In the genomic region with DNA sequence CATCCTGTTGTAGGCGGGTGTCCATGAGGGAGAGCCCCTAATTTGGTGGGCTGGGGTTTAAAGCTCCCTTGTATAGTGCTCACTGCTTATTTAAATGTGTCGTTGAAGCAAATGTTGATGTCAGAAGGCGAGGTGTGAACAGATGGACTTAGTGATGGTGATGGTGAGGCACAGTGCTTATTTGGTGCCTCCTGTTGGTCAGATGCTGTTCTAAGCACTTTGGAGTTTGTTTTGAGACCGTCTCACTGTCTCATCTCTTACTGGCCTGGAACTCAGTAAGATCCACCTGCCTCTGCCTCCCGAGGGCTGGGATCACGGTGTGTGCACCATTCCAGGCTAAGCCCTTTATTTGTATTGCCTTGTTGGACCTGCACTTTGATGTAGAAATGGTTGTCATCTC, we compare ENCODE assay signal across 27 mouse cellular contexts. TPM values are rescaled to one million over a fixed set of nuclear protein-coding genes. Genes with fewer than 3 reads are reported as not detected.
DNase-seq lines count a peak whose midpoint lies in the region; ATAC-seq and TF ChIP-seq lines count a peak whose summit lies in the region.
"Had no signal": no experiment of that assay in that cellular context is flagged by ENCODE, and none has a peak within 500 bp of the region (broad histone marks: within the 10 kb centered on the region; RNA-seq: fewer than 3 reads in every experiment).

No protein-coding gene starts in this region.

- 60% methylated on average over 6 of the region's 6 CpGs for WGBS in heart, adult 2 months
- 71% methylated on average over 6 of the region's 6 CpGs for WGBS in heart, embryonic 11.5 days (ENCODE audit: insufficient replicate concordance)
- WGBS in liver, adult 2 months: 60% methylated on average over 6 of the region's 6 CpGs
- 68% methylated on average over 6 of the region's 6 CpGs for WGBS in liver, embryonic 12.5 days (ENCODE audit: insufficient replicate concordance)
- WGBS in stomach, postnatal 0 days: 83% methylated on average over 6 of the region's 6 CpGs

- peaks cover 3% of the 10 kb centered on the region; the same call in 1 of the 2 replicates for H3K36me3 ChIP-seq in heart, adult 2 months (ENCODE audit: control insufficient read depth, insufficient read depth, low read length)
- H3K36me3 ChIP-seq in heart, embryonic 11.5 days (ENCODE audit: control insufficient read depth, insufficient read depth, low read length): no peaks in the 10 kb centered on the region
- 0 out of 2 replicates have a peak, but pooled peaks cover 1% of the 10 kb centered on the region for H3K36me3 ChIP-seq in liver, adult 2 months (ENCODE audit: control insufficient read depth, insufficient read depth, low read length)
- H3K36me3 ChIP-seq in liver, embryonic 12.5 days: no peaks in the 10 kb centered on the region
- H3K36me3 ChIP-seq in CH12.LX (replicated peaks in 1 of 2; ENCODE audit: control insufficient read depth in 1 of 2, insufficient read depth in 1 of 2, low read length in 1 of 2): no peaks in the 10 kb centered on the region
- H3K36me3 ChIP-seq in stomach, postnatal 0 days (ENCODE audit: control insufficient read depth, insufficient read depth, low read length): no peaks in the 10 kb centered on the region
- H3K36me3 ChIP-seq: heart, embryonic 13.5 days; limb, embryonic 12.5 days; midbrain, embryonic 13.5 days; neural tube, embryonic 13.5 days had no signal

- no peaks in the 10 kb centered on the region for H3K9me3 ChIP-seq in heart, embryonic 11.5 days (replicated peaks; ENCODE audit: control insufficient read depth, low read length)
- no peaks in the 10 kb centered on the region for H3K9me3 ChIP-seq in liver, embryonic 12.5 days (replicated peaks)
- H3K9me3 ChIP-seq in CH12.LX (replicated peaks; ENCODE audit: low read length): no peaks in the 10 kb centered on the region
- no peaks in the 10 kb centered on the region for H3K9me3 ChIP-seq in stomach, postnatal 0 days (ENCODE audit: control insufficient read depth, low read length)
- H3K9me3 ChIP-seq: heart, embryonic 13.5 days; limb, embryonic 12.5 days; midbrain, embryonic 13.5 days; neural tube, embryonic 13.5 days had no signal

- TF ChIP-seq RAD21 in CH12.LX (IDR thresholded peaks at IDR 0.05; ENCODE audit: low read depth, low read length): peak; percentile 49

- dilution Hi-C loops in CH12.LX (cut with MboI; ENCODE audit: extremely low pct_ligation_motif_present, extremely low pct_unique_long_range_greater_than_20kb, low sequenced_read_pairs): no loop called here

- no peak overlapping the region for H3K4me3 ChIP-seq in heart, adult 2 months
- no peak overlapping the region for H3K4me3 ChIP-seq in heart, embryonic 11.5 days (ENCODE audit: low read depth, low read length)
- no peak overlapping the region for H3K4me3 ChIP-seq in liver, adult 2 months (ENCODE audit: insufficient read depth, low read depth, low read length)
- H3K4me3 ChIP-seq in liver, embryonic 12.5 days: no peak overlapping the region
- H3K4me3 ChIP-seq in CH12.LX (replicated peaks in 1 of 3; ENCODE audit: low read depth in 2 of 3, low read length in 2 of 3, poor library complexity in 1 of 3): no peak overlapping the region
- H3K4me3 ChIP-seq in stomach, postnatal 0 days (ENCODE audit: low read depth, low read length): no peak overlapping the region
- H3K4me3 ChIP-seq: erythroblast, embryonic 14.5 days; heart, embryonic 13.5 days; limb, embryonic 12.5 days; midbrain, embryonic 13.5 days; neural tube, embryonic 13.5 days had no signal

- in situ Hi-C loops in CH12.LX (cut with MboI; ENCODE audit: low pct_ligation_motif_present, low pct_unique_long_range_greater_than_20kb, low sequenced_read_pairs): no loop called here

- 0 out of 2 replicates have a peak, but pooled peaks have one; percentile 14 for TF ChIP-seq EP300 in heart, adult 2 months (IDR thresholded peaks at IDR 0.05; ENCODE audit: insufficient read depth, low read depth, low read length)
- TF ChIP-seq EP300 in CH12.LX (IDR thresholded peaks at IDR 0.05; ENCODE audit: low read length): no peak
- TF ChIP-seq EP300 in stomach, postnatal 0 days (optimal IDR thresholded peaks at IDR 0.05): no peak

- H3K27me3 ChIP-seq in heart, adult 2 months (ENCODE audit: control insufficient read depth, insufficient read depth, low read length): no peaks in the 10 kb centered on the region
- H3K27me3 ChIP-seq in heart, embryonic 11.5 days (ENCODE audit: control insufficient read depth, insufficient read depth, low read length): no peaks in the 10 kb centered on the region
- H3K27me3 ChIP-seq in liver, adult 2 months (ENCODE audit: control insufficient read depth, insufficient read depth, low read length): no peaks in the 10 kb centered on the region
- H3K27me3 ChIP-seq in liver, embryonic 12.5 days (replicated peaks): no peaks in the 10 kb centered on the region
- no peaks in the 10 kb centered on the region for H3K27me3 ChIP-seq in CH12.LX (replicated peaks)
- H3K27me3 ChIP-seq in stomach, postnatal 0 days (ENCODE audit: control insufficient read depth, insufficient read depth, low read length): no peaks in the 10 kb centered on the region
- H3K27me3 ChIP-seq: heart, embryonic 13.5 days; limb, embryonic 12.5 days; midbrain, embryonic 13.5 days; neural tube, embryonic 13.5 days had no signal

- peak; percentile 41 for TF ChIP-seq CTCF in heart, adult 2 months (IDR thresholded peaks at IDR 0.05)
- TF ChIP-seq CTCF in liver, adult 2 months (IDR thresholded peaks at IDR 0.05; ENCODE audit: low read depth, low read length): 0 out of 2 replicates have a peak, but pooled peaks have one; percentile 11
- peak in 1 of 2 experiments; percentile 57; a peak in 3 of 4 replicates for TF ChIP-seq CTCF in CH12.LX (conservative IDR thresholded peaks at IDR 0.05 in 1 of 2, IDR thresholded peaks at IDR 0.05 in 1 of 2; ENCODE audit: low read depth in 2 of 2, low read length in 2 of 2)
- peak; percentile 40 for TF ChIP-seq CTCF in stomach, postnatal 0 days (IDR thresholded peaks at IDR 0.05; ENCODE audit: low read depth)

- no peak overlapping the region for H3K4me2 ChIP-seq in heart, embryonic 11.5 days
- no peak overlapping the region for H3K4me2 ChIP-seq in liver, embryonic 12.5 days
- no peak overlapping the region for H3K4me2 ChIP-seq in CH12.LX (ENCODE audit: insufficient read depth, low read depth, poor library complexity, severe bottlenecking)
- no peak overlapping the region for H3K4me2 ChIP-seq in stomach, postnatal 0 days (replicated peaks; ENCODE audit: low read depth)
- H3K4me2 ChIP-seq: heart, embryonic 13.5 days; hindbrain, embryonic 14.5 days; limb, embryonic 12.5 days; midbrain, embryonic 13.5 days; neural tube, embryonic 13.5 days had no signal

- H3K27ac ChIP-seq in heart, adult 2 months: no peak overlapping the region
- H3K27ac ChIP-seq in heart, embryonic 11.5 days (ENCODE audit: low read depth, low read length): no peak overlapping the region
- no peak overlapping the region for H3K27ac ChIP-seq in liver, adult 2 months (replicated peaks; ENCODE audit: insufficient read depth, low read depth, low read length)
- no peak overlapping the region for H3K27ac ChIP-seq in liver, embryonic 12.5 days
- no peak overlapping the region for H3K27ac ChIP-seq in CH12.LX (ENCODE audit: insufficient read depth, low read depth)
- no peak overlapping the region for H3K27ac ChIP-seq in stomach, postnatal 0 days (replicated peaks)
- H3K27ac ChIP-seq: heart, embryonic 13.5 days; hindbrain, embryonic 14.5 days; limb, embryonic 12.5 days; macrophage; midbrain, embryonic 13.5 days; neural tube, embryonic 13.5 days had no signal

- DNase-seq in heart, adult 2 months: no peak
- no peak for DNase-seq in liver, adult 2 months (ENCODE audit: extremely low read depth, low read depth, low spot score)
- no peak for DNase-seq in CH12.LX (ENCODE audit: extremely low read depth)
- no peak for DNase-seq in stomach, postnatal 0 days (ENCODE audit: low spot score)
- DNase-seq in cerebellum, adult 9-10 months: no peak
- DNase-seq: adrenal gland, postnatal 25 days; B cell, adult 2 months; cerebellum, adult 18-20 months; cerebellum, postnatal 14 days; gastrocnemius, postnatal 25 days; heart, adult 18-20 months; heart, postnatal 10 days; kidney, adult 18-20 months; kidney, postnatal 4 days; layer of hippocampus, adult 9-11 months; lung, postnatal 10 days; thymus, postnatal 4 days had no signal

- peaks cover 16% of the 10 kb centered on the region for H3K4me1 ChIP-seq in heart, adult 2 months (ENCODE audit: control insufficient read depth, insufficient read depth, low read length)
- H3K4me1 ChIP-seq in heart, embryonic 11.5 days (ENCODE audit: control insufficient read depth, insufficient read depth, low read length): peaks cover 7% of the 10 kb centered on the region
- peaks cover 19% of the 10 kb centered on the region for H3K4me1 ChIP-seq in liver, adult 2 months (ENCODE audit: control insufficient read depth, insufficient read depth, low read length)
- H3K4me1 ChIP-seq in liver, embryonic 12.5 days: peaks cover 3% of the 10 kb centered on the region; the same call in 1 of the 2 replicates
- H3K4me1 ChIP-seq in CH12.LX (ENCODE audit: control insufficient read depth in 1 of 2, insufficient read depth in 2 of 2): peaks cover 7 to 26% of the 10 kb centered on the region in 2 experiments
- no peaks in the 10 kb centered on the region; the same call in 1 of the 2 replicates for H3K4me1 ChIP-seq in stomach, postnatal 0 days (replicated peaks; ENCODE audit: control insufficient read depth, insufficient read depth)

- intact Hi-C loops in heart, adult 2 months (cut with DNase I): loop anchor here (5.0 kb wide), 1 partner anchor 43 kb away; the partner anchor contains the start of gene Usf1

- TF ChIP-seq POLR2A in heart, adult 2 months (IDR thresholded peaks at IDR 0.05; ENCODE audit: insufficient read depth, low read depth, low read length): no peak
- TF ChIP-seq POLR2A in liver, adult 2 months (IDR thresholded peaks at IDR 0.05; ENCODE audit: extremely low read depth, insufficient read depth, low read length): no peak
- TF ChIP-seq POLR2A in CH12.LX (IDR thresholded peaks at IDR 0.05; ENCODE audit: low read depth, low read length): no peak

- peaks cover 4% of the 10 kb centered on the region for H3K79me2 ChIP-seq in heart, adult 2 months (replicated peaks; ENCODE audit: control insufficient read depth, insufficient read depth, low read length)
- peaks cover 45% of the 10 kb centered on the region for H3K79me2 ChIP-seq in liver, adult 2 months (ENCODE audit: control insufficient read depth, insufficient read depth, low read length)
- no peaks in the 10 kb centered on the region for H3K79me2 ChIP-seq in CH12.LX (replicated peaks; ENCODE audit: control insufficient read depth, extremely low read depth, insufficient read depth, poor library complexity, severe bottlenecking)

- ATAC-seq in heart, embryonic 11.5 days (replicated peaks; ENCODE audit: insufficient number of reproducible peaks, low FRiP score, low TSS enrichment): no peak
- no peak for ATAC-seq in liver, embryonic 12.5 days
- no peak for ATAC-seq in stomach, postnatal 0 days (ENCODE audit: low FRiP score, low TSS enrichment)
- ATAC-seq: midbrain, embryonic 13.5 days had no signal

- H3K9ac ChIP-seq in heart, adult 2 months (ENCODE audit: low read depth, low read length): no peak overlapping the region
- H3K9ac ChIP-seq in heart, embryonic 11.5 days (ENCODE audit: low read depth, low read length): no peak overlapping the region
- no peak overlapping the region for H3K9ac ChIP-seq in liver, adult 2 months (ENCODE audit: low read depth, low read length)
- H3K9ac ChIP-seq in liver, embryonic 12.5 days: no peak overlapping the region
- H3K9ac ChIP-seq in CH12.LX (ENCODE audit: insufficient read depth, low read depth): no peak overlapping the region
- H3K9ac ChIP-seq in stomach, postnatal 0 days (ENCODE audit: low read length): no peak overlapping the region
- H3K9ac ChIP-seq: heart, embryonic 13.5 days; hindbrain, embryonic 14.5 days; limb, embryonic 12.5 days; midbrain, embryonic 13.5 days; neural tube, embryonic 13.5 days had no signal

RNA-seq across cellular contexts. Expression of gene F11r, which starts 17.6 kb away (rescaled TPM):
- total RNA-seq in heart, adult 2 months (2021): 10 to 100 TPM; 32.9 to 36.1 TPM
- polyA plus RNA-seq in heart, adult 2 months (2012; rRNA removed): 47.5 and 58.3 TPM in 2 replicates
- polyA plus RNA-seq in heart, embryonic 11.5 days (2014; fragmentation: Nextera tagmentation; extraction: Ambion mirVana): 64.1 and 65.7 TPM in 2 replicates
- total RNA-seq in liver, adult 2 months (2014; rRNA removed): 39.1 and 56.8 TPM in 2 replicates
- 47.7 and 60.4 TPM in 2 replicates for polyA plus RNA-seq in liver, adult 2 months (2012; rRNA removed)
- 28.2 and 28.9 TPM in 2 replicates for polyA plus RNA-seq in liver, embryonic 12.5 days (2016; fragmentation: Nextera tagmentation; extraction: Ambion mirVana)
- 1.6 and 1.8 TPM in 2 replicates for total RNA-seq in CH12.LX (2012; rRNA removed)
- 0.74 and 1.3 TPM in 2 replicates for total RNA-seq in CH12.LX (2014; rRNA removed)
- polyA plus RNA-seq in CH12.LX (2012; ENCODE audit: insufficient read length, low read depth): 1.3 and 1.4 TPM in 2 replicates
- 95.8 and 113 TPM in 2 replicates for polyA plus RNA-seq in stomach, postnatal 0 days (2015; fragmentation: Nextera tagmentation; extraction: Ambion mirVana)
- polyA plus RNA-seq: erythroblast, embryonic 14.5 days had no signal

RNA-seq across cellular contexts. Expression of gene Tstd1, which starts 36.3 kb away (rescaled TPM):
- 1 to 10 TPM; 1.3 to 1.8 TPM for total RNA-seq in heart, adult 2 months (2021)
- polyA plus RNA-seq in heart, adult 2 months (2012; rRNA removed): 2.2 and 3.1 TPM in 2 replicates
- 0.45 and 1.7 TPM in 2 replicates for polyA plus RNA-seq in heart, embryonic 11.5 days (2014; fragmentation: Nextera tagmentation; extraction: Ambion mirVana)
- 26.6 and 27.8 TPM in 2 replicates for total RNA-seq in liver, adult 2 months (2014; rRNA removed)
- 50.6 and 57.2 TPM in 2 replicates for polyA plus RNA-seq in liver, adult 2 months (2012; rRNA removed)
- 3.1 TPM in 2 replicates for polyA plus RNA-seq in liver, embryonic 12.5 days (2016; fragmentation: Nextera tagmentation; extraction: Ambion mirVana)
- total RNA-seq in CH12.LX (2012; rRNA removed) (2.5 and 2.6 TPM in 2 replicates), CH12.LX (2014; rRNA removed) (1.2 and 1.4 TPM in 2 replicates)
- 3.5 and 4.4 TPM in 2 replicates for polyA plus RNA-seq in CH12.LX (2012; ENCODE audit: insufficient read length, low read depth)
- polyA plus RNA-seq in stomach, postnatal 0 days (2015; fragmentation: Nextera tagmentation; extraction: Ambion mirVana): 3.7 and 3.8 TPM in 2 replicates
- total RNA-seq: megakaryocyte-erythroid progenitor cell, adult 5-6 weeks had no signal
- polyA plus RNA-seq: erythroblast, embryonic 14.5 days; macrophage had no signal

RNA-seq across cellular contexts. Expression of gene Usf1, which starts 43.8 kb away (rescaled TPM):
- 10 to 100 TPM; 38.4 to 46.6 TPM for total RNA-seq in heart, adult 2 months (2021)
- 47.8 and 64.2 TPM in 2 replicates for polyA plus RNA-seq in heart, adult 2 months (2012; rRNA removed)
- polyA plus RNA-seq in heart, embryonic 11.5 days (2014; fragmentation: Nextera tagmentation; extraction: Ambion mirVana): 53.3 and 68.2 TPM in 2 replicates
- total RNA-seq in liver, adult 2 months (2014; rRNA removed): 27.2 and 33.7 TPM in 2 replicates
- 39.4 and 44.7 TPM in 2 replicates for polyA plus RNA-seq in liver, adult 2 months (2012; rRNA removed)
- 27.5 and 28.7 TPM in 2 replicates for polyA plus RNA-seq in liver, embryonic 12.5 days (2016; fragmentation: Nextera tagmentation; extraction: Ambion mirVana)
- total RNA-seq in CH12.LX (2012; rRNA removed) (59.4 and 73.7 TPM in 2 replicates), CH12.LX (2014; rRNA removed) (53.8 and 54.9 TPM in 2 replicates)
- 37.4 and 39.5 TPM in 2 replicates for polyA plus RNA-seq in CH12.LX (2012; ENCODE audit: insufficient read length, low read depth)
- polyA plus RNA-seq in stomach, postnatal 0 days (2015; fragmentation: Nextera tagmentation; extraction: Ambion mirVana): 39.1 and 41.6 TPM in 2 replicates

RNA-seq across cellular contexts. Expression of gene Alyref2, which starts 48.4 kb away (rescaled TPM):
- 1 to 10 TPM; 1.6 to 2.2 TPM for total RNA-seq in heart, adult 2 months (2021)
- polyA plus RNA-seq in heart, adult 2 months (2012; rRNA removed): 2.5 TPM in 2 replicates
- 12.3 and 12.7 TPM in 2 replicates for polyA plus RNA-seq in heart, embryonic 11.5 days (2014; fragmentation: Nextera tagmentation; extraction: Ambion mirVana)
- 3.4 and 5.5 TPM in 2 replicates for total RNA-seq in liver, adult 2 months (2014; rRNA removed)
- polyA plus RNA-seq in liver, adult 2 months (2012; rRNA removed): 3.2 and 4.6 TPM in 2 replicates
- 4.2 and 4.8 TPM in 2 replicates for polyA plus RNA-seq in liver, embryonic 12.5 days (2016; fragmentation: Nextera tagmentation; extraction: Ambion mirVana)
- 5.4 and 5.9 TPM in 2 replicates for total RNA-seq in CH12.LX (2012; rRNA removed)
- total RNA-seq in CH12.LX (2014; rRNA removed): 4.2 and 4.6 TPM in 2 replicates
- 4.9 and 5.3 TPM in 2 replicates for polyA plus RNA-seq in CH12.LX (2012; ENCODE audit: insufficient read length, low read depth)
- 11.1 and 11.2 TPM in 2 replicates for polyA plus RNA-seq in stomach, postnatal 0 days (2015; fragmentation: Nextera tagmentation; extraction: Ambion mirVana)

Comparison
In these comparisons a context has a peak if more than half of its experiments do, and no peak if none do; other contexts are left out.
1. RNA of gene F11r, which starts 17.6 kb away (polyA plus RNA-seq): 95.8 to 113 TPM in stomach, postnatal 0 days, 64.1 to 65.7 TPM in heart, embryonic 11.5 days, 47.7 to 60.4 TPM in liver, adult 2 months, 47.5 to 58.3 TPM in heart, adult 2 months and 28.2 to 28.9 TPM in liver, embryonic 12.5 days; 1.3 to 1.4 TPM in CH12.LX; every median in the first group is over 10 times any median in the second.